20 mouse cellular contexts compared by ENCODE assay signal in the genomic region with DNA sequence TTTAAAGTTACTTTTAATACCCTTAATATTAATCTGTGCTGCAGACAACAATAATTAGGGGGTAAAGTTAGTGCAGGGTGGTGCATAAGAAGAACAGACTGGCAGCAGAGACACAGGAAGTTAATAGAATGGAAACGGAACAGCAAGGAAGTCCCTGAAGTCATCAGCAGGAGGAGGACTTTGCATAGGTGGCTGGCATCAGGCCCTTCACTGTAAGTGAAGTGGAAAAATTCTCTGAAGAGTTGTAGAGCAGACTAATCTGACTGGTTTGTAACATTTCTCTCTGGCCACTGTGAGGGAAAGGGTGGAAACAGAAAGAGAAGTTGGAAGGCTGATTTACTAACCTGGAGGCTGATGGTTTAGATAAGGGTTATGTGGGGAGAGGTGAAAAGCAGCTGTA.
DNase-seq lines count a peak whose midpoint lies in the region; ATAC-seq and TF ChIP-seq lines count a peak whose summit lies in the region.
"Had no signal": no experiment of that assay in that cellular context is flagged by ENCODE, and none has a peak within 500 bp of the region (broad histone marks: within the 10 kb centered on the region; RNA-seq: fewer than 3 reads in every experiment).

No protein-coding gene starts in this region.

- H3K4me2 ChIP-seq in kidney, postnatal 0 days (ENCODE audit: low read length): no peak overlapping the region
- peak overlapping the region; percentile 15 for H3K4me2 ChIP-seq in CH12.LX (ENCODE audit: insufficient read depth, low read depth, poor library complexity, severe bottlenecking)
- no peak overlapping the region for H3K4me2 ChIP-seq in kidney, embryonic 15.5 days
- H3K4me2 ChIP-seq: forebrain, embryonic 13.5 days; hindbrain, embryonic 12.5 days; intestine, embryonic 15.5 days had no signal

- H3K9me3 ChIP-seq in kidney, postnatal 0 days (replicated peaks; ENCODE audit: low read length): no peaks in the 10 kb centered on the region
- no peaks in the 10 kb centered on the region for H3K9me3 ChIP-seq in CH12.LX (replicated peaks; ENCODE audit: low read length)
- no peaks in the 10 kb centered on the region for H3K9me3 ChIP-seq in kidney, embryonic 15.5 days (replicated peaks)
- H3K9me3 ChIP-seq: embryonic facial prominence, embryonic 10.5 days; forebrain, embryonic 13.5 days; heart, embryonic 10.5 days; hindbrain, embryonic 12.5 days; intestine, embryonic 15.5 days had no signal

- no peaks in the 10 kb centered on the region for H3K27me3 ChIP-seq in kidney, postnatal 0 days (ENCODE audit: insufficient read depth, low read length)
- peaks cover 6% of the 10 kb centered on the region for H3K27me3 ChIP-seq in CH12.LX (replicated peaks)
- no peaks in the 10 kb centered on the region; the same call in 1 of the 2 replicates for H3K27me3 ChIP-seq in splenic B cell, adult 2 months (ENCODE audit: control insufficient read depth, insufficient read depth, low read length, poor library complexity, severe bottlenecking)
- no peaks in the 10 kb centered on the region for H3K27me3 ChIP-seq in kidney, embryonic 15.5 days
- H3K27me3 ChIP-seq: forebrain, embryonic 13.5 days; hindbrain, embryonic 12.5 days; intestine, embryonic 15.5 days had no signal

- no peak overlapping the region for H3K9ac ChIP-seq in kidney, postnatal 0 days (ENCODE audit: low read depth, low read length)
- no peak overlapping the region for H3K9ac ChIP-seq in CH12.LX (ENCODE audit: insufficient read depth, low read depth)
- no peak overlapping the region for H3K9ac ChIP-seq in kidney, embryonic 15.5 days
- H3K9ac ChIP-seq: forebrain, embryonic 13.5 days; forebrain, postnatal 0 days; hindbrain, embryonic 12.5 days; intestine, embryonic 15.5 days had no signal

- dilution Hi-C loops in CH12.LX (cut with MboI; ENCODE audit: extremely low pct_ligation_motif_present, extremely low pct_unique_long_range_greater_than_20kb, low sequenced_read_pairs): no loop called here

- 60% methylated on average over 1 of the region's 1 CpGs for WGBS in kidney, postnatal 0 days
- WGBS in kidney, embryonic 15.5 days: 60% methylated on average over 1 of the region's 1 CpGs

- in situ Hi-C loops in CH12.LX (cut with MboI; ENCODE audit: low pct_ligation_motif_present, low pct_unique_long_range_greater_than_20kb, low sequenced_read_pairs): no loop called here

- no peaks in the 10 kb centered on the region for H3K36me3 ChIP-seq in kidney, postnatal 0 days (ENCODE audit: insufficient read depth, low read length)
- no peaks in the 10 kb centered on the region for H3K36me3 ChIP-seq in CH12.LX (replicated peaks in 1 of 2; ENCODE audit: control insufficient read depth in 1 of 2, insufficient read depth in 1 of 2, low read length in 1 of 2)
- H3K36me3 ChIP-seq in splenic B cell, adult 2 months (ENCODE audit: control insufficient read depth, insufficient read depth, low read length, poor library complexity, severe bottlenecking): no peaks in the 10 kb centered on the region
- no peaks in the 10 kb centered on the region for H3K36me3 ChIP-seq in kidney, embryonic 15.5 days
- H3K36me3 ChIP-seq: embryonic facial prominence, embryonic 10.5 days; heart, embryonic 10.5 days; hindbrain, embryonic 12.5 days; intestine, embryonic 15.5 days had no signal

- TF ChIP-seq EP300 in CH12.LX (IDR thresholded peaks at IDR 0.05; ENCODE audit: low read length): peak; percentile 53; the same call in 1 of the 2 replicates

- TF ChIP-seq CTCF in kidney, postnatal 0 days (IDR thresholded peaks at IDR 0.05; ENCODE audit: low read depth): no peak
- no peak for TF ChIP-seq CTCF in CH12.LX (conservative IDR thresholded peaks at IDR 0.05 in 1 of 2, IDR thresholded peaks at IDR 0.05 in 1 of 2; ENCODE audit: low read depth in 2 of 2, low read length in 2 of 2)

- H3K4me3 ChIP-seq in kidney, postnatal 0 days (replicated peaks; ENCODE audit: low read depth, low read length): no peak overlapping the region
- H3K4me3 ChIP-seq in CH12.LX (replicated peaks in 1 of 3; ENCODE audit: low read depth in 2 of 3, low read length in 2 of 3, poor library complexity in 1 of 3): no peak overlapping the region
- H3K4me3 ChIP-seq in kidney, embryonic 15.5 days (replicated peaks): no peak overlapping the region
- H3K4me3 ChIP-seq: embryonic facial prominence, embryonic 10.5 days; forebrain, embryonic 13.5 days; heart, embryonic 10.5 days; hindbrain, embryonic 12.5 days; intestine, embryonic 15.5 days had no signal

- H3K4me1 ChIP-seq in kidney, postnatal 0 days (replicated peaks; ENCODE audit: insufficient read depth, low read length): no peaks in the 10 kb centered on the region
- H3K4me1 ChIP-seq in CH12.LX (ENCODE audit: control insufficient read depth in 1 of 2, insufficient read depth in 2 of 2): peaks cover 3 to 24% of the 10 kb centered on the region in 2 experiments; a peak in 3 of 4 replicates
- no peaks in the 10 kb centered on the region for H3K4me1 ChIP-seq in kidney, embryonic 15.5 days
- H3K4me1 ChIP-seq: embryonic facial prominence, embryonic 10.5 days; forebrain, embryonic 13.5 days; heart, embryonic 10.5 days; hindbrain, embryonic 12.5 days; intestine, embryonic 15.5 days had no signal

- TF ChIP-seq RAD21 in CH12.LX (IDR thresholded peaks at IDR 0.05; ENCODE audit: low read depth, low read length): peak; percentile 7

- no peak for ATAC-seq in kidney, postnatal 0 days (replicated peaks; ENCODE audit: low FRiP score, low read depth)
- ATAC-seq in kidney, embryonic 15.5 days (replicated peaks; ENCODE audit: low FRiP score): no peak
- ATAC-seq: forebrain, embryonic 13.5 days; forebrain, postnatal 0 days; hindbrain, embryonic 16.5 days; intestine, embryonic 15.5 days had no signal

- TF ChIP-seq POLR2A in CH12.LX (IDR thresholded peaks at IDR 0.05; ENCODE audit: low read depth, low read length): no peak

- DNase-seq in kidney, postnatal 0 days (ENCODE audit: low spot score): peak; percentile 14
- DNase-seq in kidney, postnatal 10 days: no peak
- DNase-seq in CH12.LX (ENCODE audit: extremely low read depth): peak; percentile 60
- DNase-seq in induced T-regulatory cell, adult 2 months (ENCODE audit: low read depth): peak; percentile 37
- DNase-seq in splenic B cell, adult 2 months (ENCODE audit: low read depth, low spot score): peak; percentile 23
- DNase-seq in cerebellum, postnatal 36 days: no peak
- DNase-seq: cerebellum, adult 11-12 months; cerebellum, adult 9-10 months; cerebellum, postnatal 25 days; forebrain, postnatal 0 days; gastrocnemius, postnatal 14 days; heart, postnatal 10 days; heart, postnatal 4 days had no signal

- no peaks in the 10 kb centered on the region for H3K79me2 ChIP-seq in CH12.LX (replicated peaks; ENCODE audit: control insufficient read depth, extremely low read depth, insufficient read depth, poor library complexity, severe bottlenecking)

- H3K27ac ChIP-seq in kidney, postnatal 0 days: no peak overlapping the region
- no peak overlapping the region for H3K27ac ChIP-seq in CH12.LX (ENCODE audit: insufficient read depth, low read depth)
- no peak overlapping the region for H3K27ac ChIP-seq in kidney, embryonic 15.5 days
- H3K27ac ChIP-seq: embryonic facial prominence, embryonic 10.5 days; forebrain, embryonic 13.5 days; heart, embryonic 10.5 days; hindbrain, embryonic 12.5 days; intestine, embryonic 15.5 days had no signal

TF ChIP-seq in CH12.LX, 34 proteins besides CTCF, POLR2A, EP300 and RAD21 (continues in another document):
- TF ChIP-seq HCFC1 (IDR thresholded peaks at IDR 0.05; ENCODE audit: low read depth, low read length): no peak
- no peak for TF ChIP-seq MYC (IDR thresholded peaks at IDR 0.05; ENCODE audit: low read depth, low read length)
- no peak for TF ChIP-seq ZKSCAN1 (IDR thresholded peaks at IDR 0.05; ENCODE audit: borderline replicate concordance, low read depth, low read length)
- no peak for TF ChIP-seq NELFE (IDR thresholded peaks at IDR 0.05; ENCODE audit: low read depth, low read length)
- no peak for TF ChIP-seq KAT2A (IDR thresholded peaks at IDR 0.05; ENCODE audit: insufficient replicate concordance, low read length)
- TF ChIP-seq BHLHE40 (IDR thresholded peaks at IDR 0.05; ENCODE audit: low read depth, low read length): 0 out of 2 replicates have a peak, but pooled peaks have one; percentile 14
- TF ChIP-seq JUN (IDR thresholded peaks at IDR 0.05; ENCODE audit: insufficient read depth, low read depth, low read length): no peak
- no peak for TF ChIP-seq E2F4 (IDR thresholded peaks at IDR 0.05; ENCODE audit: insufficient replicate concordance, low read depth, low read length)
- no peak for TF ChIP-seq ZC3H11A (IDR thresholded peaks at IDR 0.05; ENCODE audit: low read depth, low read length)
- peak; percentile 11; the same call in 1 of the 2 replicates for TF ChIP-seq SMC3 (IDR thresholded peaks at IDR 0.05; ENCODE audit: low read depth, low read length)
- no peak for TF ChIP-seq MAX (IDR thresholded peaks at IDR 0.05; ENCODE audit: low read length)
- TF ChIP-seq USF1 (IDR thresholded peaks at IDR 0.05; ENCODE audit: low read depth, low read length): no peak
- no peak for TF ChIP-seq NRF1 (IDR thresholded peaks at IDR 0.05; ENCODE audit: low read depth, low read length)
- no peak for TF ChIP-seq TCF12 (IDR thresholded peaks at IDR 0.05; ENCODE audit: low read depth, low read length)
- no peak for TF ChIP-seq TBP (conservative IDR thresholded peaks at IDR 0.05; ENCODE audit: low read depth, low read length)
- TF ChIP-seq SIN3A (IDR thresholded peaks at IDR 0.05; ENCODE audit: low read length): no peak
- TF ChIP-seq ZNF384 (IDR thresholded peaks at IDR 0.05; ENCODE audit: low read depth, low read length): no peak
- no peak for TF ChIP-seq GABPA (IDR thresholded peaks at IDR 0.05; ENCODE audit: insufficient replicate concordance, low read depth, low read length)
- TF ChIP-seq MXI1 (IDR thresholded peaks at IDR 0.05; ENCODE audit: low read depth, low read length): no peak
- peak; percentile 66 for TF ChIP-seq ELF1 (IDR thresholded peaks at IDR 0.05; ENCODE audit: low read depth, low read length)
- TF ChIP-seq IRF4 (IDR thresholded peaks at IDR 0.05; ENCODE audit: low read depth, low read length): no peak
- TF ChIP-seq ZMIZ1 (IDR thresholded peaks at IDR 0.05; ENCODE audit: low read depth, low read length): no peak
- no peak for TF ChIP-seq RCOR1 (conservative IDR thresholded peaks at IDR 0.05; ENCODE audit: low read depth, low read length)
- no peak for TF ChIP-seq USF2 (conservative IDR thresholded peaks at IDR 0.05; ENCODE audit: low read depth, low read length)
- TF ChIP-seq POLR2AphosphoS2 (IDR thresholded peaks at IDR 0.05; ENCODE audit: low read depth, low read length): no peak
- TF ChIP-seq CHD2 (IDR thresholded peaks at IDR 0.05; ENCODE audit: low read length): no peak
- TF ChIP-seq ETS1 (conservative IDR thresholded peaks at IDR 0.05; ENCODE audit: low read depth, low read length): peak; percentile 36; the same call in 1 of the 2 replicates
- TF ChIP-seq MEF2A (IDR thresholded peaks at IDR 0.05; ENCODE audit: borderline replicate concordance, low read depth, low read length): no peak; the same call in 1 of the 2 replicates
- no peak for TF ChIP-seq UBTF (IDR thresholded peaks at IDR 0.05; ENCODE audit: low read depth, low read length)

Comparison
In these comparisons a context has a peak if more than half of its experiments do, and no peak if none do; other contexts are left out.
1. DNase-seq: peak in kidney, postnatal 0 days (single experiment), CH12.LX (single experiment), induced T-regulatory cell, adult 2 months (single experiment) and splenic B cell, adult 2 months (single experiment); none in kidney, postnatal 10 days (single experiment) and cerebellum, postnatal 36 days (0 of 2).